Mouse (Mus musculus): ENCODE data around the gene Mbnl2. TPM values are rescaled to one million over a fixed set of nuclear protein-coding genes. Genes with fewer than 3 reads are reported as not detected.

The Mbnl2 gene
- polyA plus RNA-seq, 1 experiment = 18.9 TPM

DNA sequence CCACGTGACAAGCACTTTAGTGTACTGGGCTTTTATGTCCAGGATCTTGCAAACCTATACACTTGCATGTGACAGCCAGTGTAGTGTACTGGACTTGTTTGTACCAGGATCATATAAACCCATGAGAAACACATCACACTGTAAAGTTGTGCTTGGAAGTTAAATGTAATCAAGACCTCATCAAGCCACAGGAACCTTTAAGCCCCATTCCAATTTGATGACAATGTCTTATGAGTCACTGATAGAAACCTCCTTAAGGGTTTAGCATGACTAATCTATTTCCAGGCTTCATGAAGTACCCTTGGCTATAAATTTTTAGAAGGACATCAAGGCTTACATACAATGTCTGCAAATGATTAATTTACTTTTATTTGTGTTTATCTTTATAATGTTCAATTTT, 47.6 kb downstream of the Mbnl2 start:
- TF ChIP-seq CTCF (IDR thresholded peaks at IDR 0.05; ENCODE audit: extremely low read depth, insufficient read depth, insufficient read length, insufficient replicate concordance) (no peak), POLR2A (IDR thresholded peaks at IDR 0.05; ENCODE audit: low read depth, low read length) (no peak)
- no peak overlapping the region for H3K27ac ChIP-seq (ENCODE audit: insufficient read depth, low read length)
- DNase-seq (ENCODE audit: low read depth in 1 of 2, low spot score in 2 of 2) = no peak
- no peaks in the 10 kb centered on the region for H3K27me3 ChIP-seq (ENCODE audit: control insufficient read depth, insufficient read depth, low read length)
- peaks cover 2% of the 10 kb centered on the region; the same call in 1 of the 2 replicates for H3K36me3 ChIP-seq (ENCODE audit: control insufficient read depth, insufficient read depth, low read length)
- 72% methylated on average over 1 of the region's 1 CpGs for WGBS
- peaks cover 24% of the 10 kb centered on the region; the same call in 1 of the 2 replicates for H3K4me1 ChIP-seq (ENCODE audit: control insufficient read depth, insufficient read depth, insufficient read length)
- H3K4me3 ChIP-seq (ENCODE audit: extremely low read depth, insufficient read depth, insufficient read length) = no peak overlapping the region

GRCm38 (mm10) chr14:120324061-120324791, 48.8 kb downstream of the Mbnl2 start:
- no peaks in the 10 kb centered on the region for H3K27me3 ChIP-seq (ENCODE audit: control insufficient read depth, insufficient read depth, low read length)
- no peak overlapping the region for H3K27ac ChIP-seq (ENCODE audit: insufficient read depth, low read length)
- peaks cover under 1% of the 10 kb centered on the region; the same call in 1 of the 2 replicates for H3K36me3 ChIP-seq (ENCODE audit: control insufficient read depth, insufficient read depth, low read length)
- no peak for DNase-seq (ENCODE audit: low read depth in 1 of 2, low spot score in 2 of 2)
- WGBS = 55% methylated on average over 8 of the region's 8 CpGs
- no peak overlapping the region for H3K4me3 ChIP-seq (ENCODE audit: extremely low read depth, insufficient read depth, insufficient read length)
- TF ChIP-seq POLR2A (IDR thresholded peaks at IDR 0.05; ENCODE audit: low read depth, low read length) = no peak
- H3K4me1 ChIP-seq (ENCODE audit: control insufficient read depth, insufficient read depth, insufficient read length) = peaks cover 24% of the 10 kb centered on the region; the same call in 1 of the 2 replicates

DNA sequence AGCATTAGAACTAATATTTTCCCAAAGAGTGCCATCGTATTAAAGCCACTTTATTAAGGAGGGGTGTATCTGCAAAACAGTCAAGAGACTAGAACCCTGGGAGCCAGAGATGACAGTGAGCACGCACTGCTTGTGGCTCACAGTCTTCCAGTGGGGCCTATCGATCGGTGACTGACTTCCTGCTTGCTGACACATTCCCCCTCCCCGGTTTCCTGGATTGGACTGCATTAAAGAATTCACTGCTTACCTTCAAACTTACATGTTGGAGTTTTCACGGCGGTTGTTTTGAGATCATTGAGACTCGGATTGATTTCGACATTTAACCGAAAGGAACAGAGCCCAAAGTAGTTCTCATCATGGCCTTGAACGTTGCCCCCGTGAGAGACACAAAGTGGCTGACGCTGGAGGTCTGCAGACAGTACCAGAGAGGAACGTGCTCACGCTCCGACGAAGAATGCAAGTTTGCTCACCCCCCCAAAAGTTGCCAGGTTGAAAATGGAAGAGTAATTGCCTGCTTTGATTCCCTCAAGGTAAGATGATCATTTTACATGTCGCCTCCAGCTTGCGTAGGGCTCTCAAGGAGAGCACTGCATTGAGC, 49.5 kb downstream of the Mbnl2 start:
- DNase-seq (ENCODE audit: low read depth in 1 of 2, low spot score in 2 of 2) = no peak
- H3K27me3 ChIP-seq (ENCODE audit: control insufficient read depth, insufficient read depth, low read length) = no peaks in the 10 kb centered on the region
- 0 out of 2 replicates have a peak overlapping the region, but pooled peaks have one; percentile 44 for H3K27ac ChIP-seq (ENCODE audit: insufficient read depth, low read length)
- WGBS = 64% methylated on average over 19 of the region's 19 CpGs
- peaks cover 24% of the 10 kb centered on the region; the same call in 1 of the 2 replicates for H3K4me1 ChIP-seq (ENCODE audit: control insufficient read depth, insufficient read depth, insufficient read length)
- TF ChIP-seq POLR2A (IDR thresholded peaks at IDR 0.05; ENCODE audit: low read depth, low read length) (no peak), CTCF (IDR thresholded peaks at IDR 0.05; ENCODE audit: extremely low read depth, insufficient read depth, insufficient read length, insufficient replicate concordance) (no peak)
- H3K36me3 ChIP-seq (ENCODE audit: control insufficient read depth, insufficient read depth, low read length) = no peaks in the 10 kb centered on the region
- H3K4me3 ChIP-seq (ENCODE audit: extremely low read depth, insufficient read depth, insufficient read length) = no peak overlapping the region

DNA sequence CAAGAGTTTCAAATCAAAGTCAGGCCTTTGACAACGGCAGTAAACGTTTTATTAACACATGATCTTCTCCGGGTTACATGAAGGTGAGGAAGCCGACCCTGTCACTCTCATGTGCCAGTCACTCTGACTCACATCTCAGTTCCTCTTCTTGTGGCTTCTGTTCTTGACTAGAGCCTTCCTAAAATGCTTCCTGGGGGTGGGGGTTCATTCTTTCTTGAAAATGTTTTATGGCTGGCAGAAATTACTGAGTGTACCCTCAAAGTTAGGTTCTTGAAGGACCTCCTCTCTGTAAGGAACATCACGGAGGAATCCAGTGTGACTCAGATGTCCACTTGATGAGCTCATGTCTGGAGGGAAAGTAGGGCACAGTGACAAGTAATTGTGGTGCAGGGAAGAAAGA, 50.2 kb downstream of the Mbnl2 start:
- Histone ChIP-seq H3K36me3 (ENCODE audit: control insufficient read depth, insufficient read depth, low read length) (peaks cover 2% of the 10 kb centered on the region; the same call in 1 of the 2 replicates), H3K4me1 (ENCODE audit: control insufficient read depth, insufficient read depth, insufficient read length) (peaks cover 24% of the 10 kb centered on the region; the same call in 1 of the 2 replicates), H3K27me3 (ENCODE audit: control insufficient read depth, insufficient read depth, low read length) (no peaks in the 10 kb centered on the region), H3K27ac (ENCODE audit: insufficient read depth, low read length) (no peak overlapping the region), H3K4me3 (ENCODE audit: extremely low read depth, insufficient read depth, insufficient read length) (no peak overlapping the region)
- DNase-seq (ENCODE audit: low read depth in 1 of 2, low spot score in 2 of 2) = peak; percentile 40 to 63
- TF ChIP-seq CTCF (IDR thresholded peaks at IDR 0.05; ENCODE audit: extremely low read depth, insufficient read depth, insufficient read length, insufficient replicate concordance) (no peak), POLR2A (IDR thresholded peaks at IDR 0.05; ENCODE audit: low read depth, low read length) (no peak)
- WGBS = 13% methylated on average over 5 of the region's 5 CpGs

GRCm38 (mm10) chr14:120330454-120330853, 55.0 kb downstream of the Mbnl2 start:
- Histone ChIP-seq H3K27me3 (ENCODE audit: control insufficient read depth, insufficient read depth, low read length) (no peaks in the 10 kb centered on the region), H3K36me3 (ENCODE audit: control insufficient read depth, insufficient read depth, low read length) (peaks cover 2% of the 10 kb centered on the region; the same call in 1 of the 2 replicates), H3K27ac (ENCODE audit: insufficient read depth, low read length) (no peak overlapping the region), H3K4me1 (ENCODE audit: control insufficient read depth, insufficient read depth, insufficient read length) (peaks cover 26% of the 10 kb centered on the region; the same call in 1 of the 2 replicates), H3K4me3 (ENCODE audit: extremely low read depth, insufficient read depth, insufficient read length) (no peak overlapping the region)
- no peak for DNase-seq (ENCODE audit: low read depth in 1 of 2, low spot score in 2 of 2)
- WGBS = 86% methylated on average over 12 of the region's 12 CpGs
- TF ChIP-seq CTCF (IDR thresholded peaks at IDR 0.05; ENCODE audit: extremely low read depth, insufficient read depth, insufficient read length, insufficient replicate concordance) (no peak), POLR2A (IDR thresholded peaks at IDR 0.05; ENCODE audit: low read depth, low read length) (no peak)

GRCm38 (mm10) chr14:120330881-120331514, 55.5 kb downstream of the Mbnl2 start:
- no peak for TF ChIP-seq POLR2A (IDR thresholded peaks at IDR 0.05; ENCODE audit: low read depth, low read length)
- TF ChIP-seq CTCF (IDR thresholded peaks at IDR 0.05; ENCODE audit: extremely low read depth, insufficient read depth, insufficient read length, insufficient replicate concordance) = no peak
- 92% methylated on average over 13 of the region's 13 CpGs for WGBS
- Histone ChIP-seq H3K4me3 (ENCODE audit: extremely low read depth, insufficient read depth, insufficient read length) (no peak overlapping the region), H3K27ac (ENCODE audit: insufficient read depth, low read length) (no peak overlapping the region), H3K27me3 (ENCODE audit: control insufficient read depth, insufficient read depth, low read length) (no peaks in the 10 kb centered on the region), H3K36me3 (ENCODE audit: control insufficient read depth, insufficient read depth, low read length) (peaks cover 2% of the 10 kb centered on the region; the same call in 1 of the 2 replicates), H3K4me1 (ENCODE audit: control insufficient read depth, insufficient read depth, insufficient read length) (peaks cover 23% of the 10 kb centered on the region; the same call in 1 of the 2 replicates)
- DNase-seq (ENCODE audit: low read depth in 1 of 2, low spot score in 2 of 2) = no peak
